Comparison of ENCODE assay signal across 8 mouse cellular contexts in the genomic region with DNA sequence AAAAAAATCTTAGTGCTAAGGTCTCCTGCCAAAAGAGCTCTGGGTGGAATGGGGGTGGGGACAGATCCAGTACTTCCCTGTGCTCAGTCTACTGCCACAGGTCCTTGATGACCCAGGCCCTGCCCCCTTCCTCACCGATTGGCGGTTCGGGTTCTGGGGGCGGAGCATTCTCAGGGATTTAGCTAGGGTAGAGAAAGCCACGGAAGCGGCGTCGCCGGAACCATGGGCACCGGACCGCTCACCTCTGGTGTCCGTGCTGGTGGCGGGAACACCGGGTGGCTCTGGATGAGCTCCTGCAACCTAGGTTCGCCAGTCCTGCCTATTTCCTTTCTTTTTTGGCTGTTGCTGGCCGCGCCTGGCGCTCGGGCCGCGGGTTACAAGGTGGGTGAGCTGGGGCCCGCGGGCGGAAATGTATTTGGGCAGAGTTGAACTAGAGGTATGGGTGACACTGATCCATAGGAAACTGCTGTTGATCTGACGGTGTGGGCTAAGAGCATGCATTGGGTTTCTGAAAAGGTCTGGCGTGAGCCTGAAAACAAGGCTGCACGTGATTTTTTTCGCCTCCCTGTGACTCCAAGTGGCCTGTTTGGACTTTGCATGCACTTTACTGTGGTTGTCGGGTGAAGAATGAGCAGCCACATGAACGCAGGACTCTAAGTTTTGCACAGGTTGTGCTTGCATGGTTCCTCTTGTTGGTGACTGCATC. TPM values are rescaled to one million over a fixed set of nuclear protein-coding genes. Genes with fewer than 3 reads are reported as not detected.
DNase-seq lines count a peak whose midpoint lies in the region; ATAC-seq and TF ChIP-seq lines count a peak whose summit lies in the region.

A gene (plus strand): TSS at position 163 of the 706 bp plus-strand sequence.

- peak; percentile 91 for ATAC-seq in kidney, embryonic 16.5 days (ENCODE audit: low FRiP score, low TSS enrichment)

- peak; percentile 99 for TF ChIP-seq POLR2A in bone marrow macrophage, adult 2 months (IDR thresholded peaks at IDR 0.05; ENCODE audit: borderline replicate concordance, low read depth, low read length)
- peak; percentile 96 for TF ChIP-seq POLR2A in embryonic fibroblast, embryonic 13.5 days (IDR thresholded peaks at IDR 0.05; ENCODE audit: low read depth, low read length)
- peak; percentile 98 for TF ChIP-seq POLR2A in liver, adult 2 months (IDR thresholded peaks at IDR 0.05; ENCODE audit: extremely low read depth, insufficient read depth, low read length)
- TF ChIP-seq POLR2A in myocyte (IDR thresholded peaks at IDR 0.05; ENCODE audit: insufficient read length, low read depth) = no peak

- H3K36me3 ChIP-seq in heart, embryonic 10.5 days = peaks cover 31% of the 10 kb centered on the region
- peaks cover 27% of the 10 kb centered on the region for H3K36me3 ChIP-seq in kidney, embryonic 16.5 days (ENCODE audit: insufficient read depth, low read length)
- peaks cover 20% of the 10 kb centered on the region for H3K36me3 ChIP-seq in liver, adult 2 months (ENCODE audit: control insufficient read depth, insufficient read depth, low read length)
- peaks cover 10% of the 10 kb centered on the region for H3K36me3 ChIP-seq in myocyte (ENCODE audit: control insufficient read depth, insufficient read depth)
- H3K36me3 ChIP-seq in splenic B cell, adult 2 months (ENCODE audit: control insufficient read depth, insufficient read depth, low read length, poor library complexity, severe bottlenecking) = peaks cover 2% of the 10 kb centered on the region

- TF ChIP-seq CTCF in bone marrow macrophage, adult 2 months (IDR thresholded peaks at IDR 0.05; ENCODE audit: low read depth, low read length) = no peak
- no peak for TF ChIP-seq CTCF in embryonic fibroblast, embryonic 13.5 days (IDR thresholded peaks at IDR 0.05; ENCODE audit: borderline replicate concordance, insufficient read depth, low read length)
- peak; percentile 9; the same call in 1 of the 2 replicates for TF ChIP-seq CTCF in liver, adult 2 months (IDR thresholded peaks at IDR 0.05; ENCODE audit: low read depth, low read length)

- H3K79me2 ChIP-seq in liver, adult 2 months (ENCODE audit: control insufficient read depth, insufficient read depth, low read length) = peaks cover 5% of the 10 kb centered on the region; the same call in 1 of the 2 replicates
- peaks cover 9% of the 10 kb centered on the region for H3K79me2 ChIP-seq in myocyte (ENCODE audit: control insufficient read depth, insufficient read depth)

- H3K4me2 ChIP-seq in kidney, embryonic 16.5 days (replicated peaks; ENCODE audit: low read depth, low read length) = peak within 1 kb of the TSS; percentile 85
- H3K4me2 ChIP-seq in myocyte (ENCODE audit: low read depth) = peak within 1 kb of the TSS; percentile 92

- H3K9ac ChIP-seq in kidney, embryonic 16.5 days (replicated peaks; ENCODE audit: low read length) = peak within 1 kb of the TSS; percentile 76
- peak within 1 kb of the TSS; percentile 90 for H3K9ac ChIP-seq in liver, adult 2 months (ENCODE audit: low read depth, low read length)

- peak within 1 kb of the TSS; percentile 81 for H3K4me3 ChIP-seq in bone marrow macrophage, adult 2 months (ENCODE audit: insufficient read depth, low read length)
- H3K4me3 ChIP-seq in embryonic fibroblast, embryonic 13.5 days (ENCODE audit: insufficient read depth, low read length) = peak within 1 kb of the TSS; percentile 73
- peak within 1 kb of the TSS; percentile 72 for H3K4me3 ChIP-seq in heart, embryonic 10.5 days
- peak within 1 kb of the TSS; percentile 72 for H3K4me3 ChIP-seq in kidney, embryonic 16.5 days (ENCODE audit: low read length)
- H3K4me3 ChIP-seq in liver, adult 2 months (ENCODE audit: insufficient read depth, low read depth, low read length) = peak within 1 kb of the TSS; percentile 95
- H3K4me3 ChIP-seq in myocyte = peak within 1 kb of the TSS; percentile 22

- peak; percentile 93 for DNase-seq in A20 (ENCODE audit: low read depth, low spot score)
- DNase-seq in heart, embryonic 10.5 days (ENCODE audit: low spot score) = peak; percentile 94
- peak; percentile 92 for DNase-seq in liver, adult 2 months (ENCODE audit: extremely low read depth, low read depth, low spot score)
- DNase-seq in splenic B cell, adult 2 months (ENCODE audit: low read depth, low spot score) = peak; percentile 89

- 1% methylated on average over 30 of the region's 30 CpGs for WGBS in heart, embryonic 10.5 days
- WGBS in kidney, embryonic 16.5 days = 1% methylated on average over 30 of the region's 30 CpGs
- WGBS in liver, adult 2 months = under 1% methylated on average over 30 of the region's 30 CpGs

- H3K4me1 ChIP-seq in bone marrow macrophage, adult 2 months (ENCODE audit: control insufficient read depth, insufficient read depth, low read length) = peaks cover 22% of the 10 kb centered on the region
- peaks cover 7% of the 10 kb centered on the region; the same call in 1 of the 2 replicates for H3K4me1 ChIP-seq in embryonic fibroblast, embryonic 13.5 days (ENCODE audit: control insufficient read depth, insufficient read depth, low read length)
- H3K4me1 ChIP-seq in heart, embryonic 10.5 days = peaks cover 36% of the 10 kb centered on the region
- peaks cover 25% of the 10 kb centered on the region for H3K4me1 ChIP-seq in kidney, embryonic 16.5 days (ENCODE audit: insufficient read depth, low read length)
- H3K4me1 ChIP-seq in liver, adult 2 months (ENCODE audit: control insufficient read depth, insufficient read depth, low read length) = peaks cover 25% of the 10 kb centered on the region

- H3K9me3 ChIP-seq in heart, embryonic 10.5 days = no peaks in the 10 kb centered on the region
- no peaks in the 10 kb centered on the region for H3K9me3 ChIP-seq in kidney, embryonic 16.5 days (ENCODE audit: low read length)

- H3K27me3 ChIP-seq in heart, embryonic 10.5 days (ENCODE audit: insufficient read depth, poor library complexity, severe bottlenecking) = no peaks in the 10 kb centered on the region
- no peaks in the 10 kb centered on the region for H3K27me3 ChIP-seq in kidney, embryonic 16.5 days (ENCODE audit: insufficient read depth, low read length)
- H3K27me3 ChIP-seq in liver, adult 2 months (ENCODE audit: control insufficient read depth, insufficient read depth, low read length) = no peaks in the 10 kb centered on the region
- H3K27me3 ChIP-seq in myocyte (ENCODE audit: control insufficient read depth, insufficient read depth, insufficient read length) = no peaks in the 10 kb centered on the region
- no peaks in the 10 kb centered on the region for H3K27me3 ChIP-seq in splenic B cell, adult 2 months (ENCODE audit: control insufficient read depth, insufficient read depth, low read length, poor library complexity, severe bottlenecking)

- H3K27ac ChIP-seq in bone marrow macrophage, adult 2 months (ENCODE audit: insufficient read depth, low read depth, low read length) = peak within 1 kb of the TSS; percentile 74
- H3K27ac ChIP-seq in embryonic fibroblast, embryonic 13.5 days (ENCODE audit: insufficient read depth, low read length) = peak within 1 kb of the TSS; percentile 39; the same call in 1 of the 2 replicates
- peak within 1 kb of the TSS; percentile 78 for H3K27ac ChIP-seq in heart, embryonic 10.5 days
- H3K27ac ChIP-seq in kidney, embryonic 16.5 days (ENCODE audit: low read length) = peak within 1 kb of the TSS; percentile 52
- peak within 1 kb of the TSS; percentile 85 for H3K27ac ChIP-seq in liver, adult 2 months (replicated peaks; ENCODE audit: insufficient read depth, low read depth, low read length)

- H3ac ChIP-seq in myocyte (ENCODE audit: control insufficient read depth, insufficient read length) = no peak within 1 kb of the TSS

TF ChIP-seq in myocyte, 11 proteins besides CTCF, POLR2A, EP300 and RAD21:
- TF ChIP-seq USF1 (IDR thresholded peaks at IDR 0.05; ENCODE audit: low read depth) (peak; percentile 47), TCF12 (IDR thresholded peaks at IDR 0.05; ENCODE audit: insufficient read depth, poor library complexity, severe bottlenecking) (no peak)

RNA-seq across cellular contexts. Expression of the gene that starts here (rescaled TPM):
- 390 and 469 TPM in 2 replicates for polyA plus RNA-seq in bone marrow macrophage, adult 2 months (2012; ENCODE audit: insufficient read depth, insufficient read length, missing spikeins)
- 45.5 and 51.3 TPM in 2 replicates for polyA plus RNA-seq in embryonic fibroblast, embryonic 13.5 days (2011; ENCODE audit: insufficient read length, low read depth, missing spikeins)
- polyA plus RNA-seq in heart, embryonic 10.5 days (2016; fragmentation: Nextera tagmentation; extraction: Ambion mirVana) = 27.2 and 30.7 TPM in 2 replicates
- polyA plus RNA-seq in kidney, embryonic 16.5 days (2015; fragmentation: Nextera tagmentation; extraction: Ambion mirVana) = 46.9 and 53.6 TPM in 2 replicates
- 57.2 and 70.4 TPM in 2 replicates for total RNA-seq in liver, adult 2 months (2014; rRNA removed)
- 51.5 and 69.5 TPM in 2 replicates for polyA plus RNA-seq in liver, adult 2 months (2012; rRNA removed)
- polyA plus RNA-seq in myocyte (2012; fragmentation: generic; extraction: Trizol) = 7.6 TPM

Comparison
In these comparisons a context has a peak if more than half of its experiments do, and no peak if none do; other contexts are left out.
1. Peak in every context shown above with its lines: DNase-seq, ATAC-seq, H3K4me3 ChIP-seq and H3K27ac ChIP-seq.
2. H3K4me3 ChIP-seq: peak in every context shown above with its lines; median percentile 95 in liver, adult 2 months; 81 in bone marrow macrophage, adult 2 months; 73 in embryonic fibroblast, embryonic 13.5 days; 72 in heart, embryonic 10.5 days; 72 in kidney, embryonic 16.5 days; 22 in myocyte.